Mouse (Mus musculus) heart, postnatal 0 days (tissue): ENCODE results near the gene Plekhh2.

Experiments used
- CTCF ChIP-seq: IDR thresholded peaks from 2 replicates; pipeline ENCODE4 v1.5.1; 2016; ENCODE audit warnings: antibody characterized with exemption, control low read depth, low read depth
- EP300 ChIP-seq: IDR thresholded peaks from 2 replicates; pipeline ENCODE4 v1.6.1; 2016; ENCODE audit warnings: antibody characterized with exemption, low read depth

DNA sequence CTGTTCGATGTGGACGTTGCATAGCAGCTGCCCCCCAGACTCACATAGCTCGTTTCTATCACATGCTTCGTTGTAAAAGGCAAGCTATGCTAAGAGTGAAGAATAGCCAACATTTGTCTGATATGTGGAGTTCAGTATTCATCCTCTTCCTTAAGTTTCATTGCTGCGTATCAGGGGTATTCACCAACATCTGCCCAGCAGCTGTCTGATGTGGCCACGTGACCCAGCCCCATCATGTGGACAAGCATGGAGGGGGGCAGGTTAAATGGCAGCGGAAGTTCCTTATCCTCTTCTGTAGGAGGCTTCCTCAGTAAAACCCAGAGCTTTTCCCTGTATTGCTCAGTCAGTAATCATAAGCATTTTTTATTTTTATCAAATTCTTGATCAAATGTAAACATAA lies 146.1 kb downstream of the Plekhh2 start:
- TF ChIP-seq CTCF (no peak), EP300 (no peak)
